Mouse (Mus musculus) spleen, adult 18-20 months (tissue): ENCODE measurements around the gene Srsf11.

Experiments
- DNase-seq, 2 experiments: peaks; one replicate each; pipeline ENCODE4 v3.0.0; 2022; ENCODE audit warnings: mixed read lengths in 2 of 2

The Srsf11 gene

GRCm38 (mm10) chr3:157973236-157973635, 63.2 kb downstream of the Srsf11 start:
- no peak for DNase-seq

GRCm38 (mm10) chr3:157971151-157971550, 65.3 kb downstream of the Srsf11 start:
- no peak for DNase-seq
